Mouse (Mus musculus): ENCODE results near the gene Neurl2.

DNA sequence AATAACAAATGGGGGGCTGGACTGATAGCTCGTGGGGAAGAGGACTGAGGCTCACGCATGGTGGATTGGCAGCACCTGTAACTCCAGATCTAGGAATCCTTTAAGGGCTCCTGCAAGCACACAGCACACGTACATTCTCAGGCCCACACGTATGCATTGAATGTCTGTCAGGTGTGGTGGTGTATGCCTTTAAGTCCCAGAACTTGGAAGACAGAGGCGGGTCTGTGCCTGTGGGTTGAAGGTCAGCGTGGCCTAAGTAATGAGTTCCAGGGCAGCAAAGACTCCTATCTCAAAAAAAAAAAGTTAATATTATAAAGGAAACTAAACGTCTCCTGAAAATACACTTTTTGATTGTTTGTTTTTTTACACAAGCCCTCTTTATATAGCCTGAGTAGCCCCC lies 26.6 kb downstream of the Neurl2 start:
- TF ChIP-seq CTCF (IDR thresholded peaks at IDR 0.05; ENCODE audit: low read depth) (no peak), EP300 (optimal IDR thresholded peaks at IDR 0.05) (no peak)

All from stomach, postnatal 0 days (tissue).